Mouse (Mus musculus): ENCODE measurements around the gene Gprasp1.
A peak's percentile ranks its signal among the peaks of the same experiment; 100 is the strongest.
"Not testable (repeated sequence)": the region's sequence is repeated elsewhere in the genome, so short reads cannot be mapped to it uniquely, and the experiment has no call there.

Gene Gprasp1

GRCm38 (mm10) chrX:135742304-135743055 lies at the start of gene Gprasp1, which contains the start of gene Armcx5:
Gene Gprasp1 (plus strand): TSS chrX:135742733.
Gene Armcx5 (plus strand): TSS chrX:135742733.
- peak; percentile 89 for DNase-seq (ENCODE audit: inconsistent ontology term)

- DNase-seq (ENCODE audit: inconsistent ontology term) = no peak
Measured at GRCm38 (mm10) chrX:135693633-135694032, 48.9 kb upstream of the Gprasp1 start, which contains the start of gene Tcp11x2. Gene Tcp11x2 (minus strand): TSS chrX:135693790.

GRCm38 (mm10) chrX:135703111-135703510 lies 39.4 kb upstream of the Gprasp1 start:
- no peak for DNase-seq (ENCODE audit: inconsistent ontology term)

GRCm38 (mm10) chrX:135704349-135704748 lies 38.2 kb upstream of the Gprasp1 start:
- no peak for DNase-seq (ENCODE audit: inconsistent ontology term)

- DNase-seq (ENCODE audit: inconsistent ontology term) = peak; percentile 7
Measured at GRCm38 (mm10) chrX:135712845-135713244, 29.7 kb upstream of the Gprasp1 start.

GRCm38 (mm10) chrX:135725161-135725560 lies 17.4 kb upstream of the Gprasp1 start, which contains the start of gene Tmsb15a:
Gene Tmsb15a (minus strand): TSS chrX:135725261.
- DNase-seq (ENCODE audit: inconsistent ontology term) = no peak

GRCm38 (mm10) chrX:135738730-135739520 lies 3.6 kb upstream of the Gprasp1 start:
- DNase-seq (ENCODE audit: inconsistent ontology term) = peak; percentile 22

GRCm38 (mm10) chrX:135743056-135743355 lies 473 bp downstream of the Gprasp1 start:
- no peak for DNase-seq (ENCODE audit: inconsistent ontology term)

GRCm38 (mm10) chrX:135745376-135745775 lies 2.8 kb downstream of the Gprasp1 start:
- not testable (repeated sequence) for DNase-seq (ENCODE audit: inconsistent ontology term)

GRCm38 (mm10) chrX:135752832-135753231 lies 10.3 kb downstream of the Gprasp1 start:
- peak; percentile 28 for DNase-seq (ENCODE audit: inconsistent ontology term)

GRCm38 (mm10) chrX:135761707-135762106 lies 19.2 kb downstream of the Gprasp1 start:
- no peak for DNase-seq (ENCODE audit: inconsistent ontology term)

GRCm38 (mm10) chrX:135768043-135768548 lies 25.6 kb downstream of the Gprasp1 start:
- DNase-seq (ENCODE audit: inconsistent ontology term) = no peak

GRCm38 (mm10) chrX:135768565-135768964 lies 26.0 kb downstream of the Gprasp1 start:
- no peak for DNase-seq (ENCODE audit: inconsistent ontology term)

- DNase-seq (ENCODE audit: inconsistent ontology term) = no peak
Measured at GRCm38 (mm10) chrX:135791536-135791935, 49.0 kb downstream of the Gprasp1 start.

GRCm38 (mm10) chrX:135792326-135792725 lies 49.8 kb downstream of the Gprasp1 start:
- no peak for DNase-seq (ENCODE audit: inconsistent ontology term)

GRCm38 (mm10) chrX:135795591-135796304 lies 53.2 kb downstream of the Gprasp1 start:
- DNase-seq (ENCODE audit: inconsistent ontology term) = peak; percentile 63

GRCm38 (mm10) chrX:135796305-135797211 lies 54.0 kb downstream of the Gprasp1 start:
- peak; percentile 6 for DNase-seq (ENCODE audit: inconsistent ontology term)

- DNase-seq (ENCODE audit: inconsistent ontology term) = peak; percentile 15
Measured at GRCm38 (mm10) chrX:135797212-135797644, 54.7 kb downstream of the Gprasp1 start, which contains the start of gene Bhlhb9. Gene Bhlhb9 (plus strand): TSS chrX:135797594.

- DNase-seq (ENCODE audit: inconsistent ontology term) = no peak
Measured at GRCm38 (mm10) chrX:135804149-135804548, 61.6 kb downstream of the Gprasp1 start.

GRCm38 (mm10) chrX:135805780-135806179 lies 63.2 kb downstream of the Gprasp1 start:
- DNase-seq (ENCODE audit: inconsistent ontology term) = peak; percentile 6

GRCm38 (mm10) chrX:135835896-135836295 lies 93.4 kb downstream of the Gprasp1 start:
- DNase-seq (ENCODE audit: inconsistent ontology term) = not testable (repeated sequence)

Data from Muller cell, postnatal 12 days (primary cell).